Mouse (Mus musculus) heart, adult 10 weeks (tissue): Measurements from ENCODE around the gene Prr14l. TPM values are rescaled to one million over a fixed set of nuclear protein-coding genes. Genes with fewer than 3 reads are reported as not detected.

Source experiments
- polyA plus RNA-seq: library from polyadenylated mRNA; stranded (reverse); fragments of 350-450 nt; fragmentation: Illumina TruSeq; extraction: RNeasy Lipid Tissue Mini Kit (QIAGEN cat#74804); gene quantifications from one replicate; pipeline ENCODE4 v1.2.3, GENCODE M21; 2014; ENCODE audit warnings: low read depth, low replicate concordance

Prr14l gene
- polyA plus RNA-seq: 4.0 TPM

DNA sequence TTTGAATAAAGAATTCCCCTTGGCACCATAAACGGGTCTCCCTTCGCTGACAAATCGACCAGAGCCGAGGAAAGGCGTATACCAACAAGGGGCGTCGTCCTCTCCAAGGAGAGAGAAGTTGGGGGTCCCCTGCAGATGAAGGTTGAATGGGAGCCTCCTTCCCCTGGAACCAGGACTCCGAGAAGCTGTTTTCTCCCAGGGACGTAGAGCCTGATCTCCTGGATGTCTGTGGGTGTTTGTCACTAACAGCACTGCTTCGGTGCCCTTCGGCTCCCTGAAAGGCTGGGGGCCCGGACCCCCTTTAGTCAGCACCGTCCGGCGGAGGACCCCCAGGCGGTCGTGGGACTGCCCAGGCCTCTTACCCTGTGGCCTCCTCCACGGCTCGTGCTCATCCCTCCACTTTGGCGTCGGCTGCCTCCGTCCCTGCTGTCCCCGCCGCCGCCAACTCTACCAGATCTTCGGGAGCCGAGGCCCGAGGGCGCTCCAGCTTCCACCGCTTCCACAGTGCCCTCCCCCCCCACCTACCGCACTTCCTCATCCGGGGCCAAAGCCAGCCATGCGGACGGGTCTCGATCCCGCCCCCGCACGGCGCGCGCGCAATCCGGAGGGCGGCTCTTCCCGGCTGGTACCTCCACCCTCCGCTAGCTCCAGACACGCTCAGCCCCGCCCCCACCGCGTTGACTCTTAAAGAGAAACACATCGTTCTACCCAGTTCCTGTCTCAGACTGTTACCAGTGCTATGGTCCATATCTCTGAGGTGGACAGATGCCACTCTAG lies at the start of gene Prr14l:
TSS of gene Prr14l (minus strand) at position 526 of the 777 bp plus-strand sequence.

DNA sequence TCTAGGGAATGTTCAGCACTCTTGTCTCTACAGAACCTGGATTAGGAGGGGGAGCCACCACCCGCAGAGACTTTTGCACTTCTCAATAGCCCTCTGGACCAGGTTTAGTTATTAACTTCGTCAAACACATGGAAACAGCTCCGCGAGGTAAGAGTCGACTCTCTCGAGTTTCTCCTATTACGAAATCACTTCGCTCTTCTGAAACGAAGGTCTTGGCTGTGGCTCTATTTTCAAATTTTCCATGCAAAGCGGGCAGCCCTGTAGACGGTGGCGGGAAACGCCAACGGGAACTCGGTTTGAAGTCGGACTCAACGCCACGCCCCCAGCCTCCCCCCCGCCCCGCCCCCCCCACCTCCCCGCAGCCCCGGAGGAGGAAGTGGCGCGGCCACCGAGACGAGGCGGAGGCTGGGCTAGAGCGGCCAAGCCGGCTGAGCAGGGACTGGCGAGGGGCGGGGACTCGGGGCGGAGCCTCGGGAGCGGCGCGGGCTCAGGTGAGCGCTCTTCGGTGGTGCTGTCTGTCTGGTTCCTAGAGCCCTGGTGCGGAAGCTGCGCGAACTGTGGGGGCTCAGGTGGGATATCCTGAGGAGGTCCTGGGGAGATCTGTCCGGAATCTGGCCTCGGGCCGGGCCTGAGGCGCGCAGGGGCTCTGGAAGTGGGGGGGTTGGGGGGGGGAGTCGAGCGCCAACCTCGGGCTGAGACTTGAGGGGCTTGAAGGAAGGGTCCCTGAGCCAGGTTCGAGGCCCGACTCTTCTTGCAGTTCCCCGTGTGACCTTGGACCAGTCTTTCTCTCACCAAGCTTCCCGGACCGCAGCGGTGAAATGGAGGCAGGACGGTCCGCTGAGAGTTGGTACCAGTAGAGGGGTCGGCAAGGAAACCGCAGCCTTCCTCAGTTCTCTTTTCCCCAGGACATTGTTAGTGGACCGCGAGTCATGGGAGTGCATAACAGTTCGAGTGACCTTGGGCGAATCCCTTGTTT lies 9.5 kb upstream of the Prr14l start, which contains the start of gene Depdc5:
TSS of gene Depdc5 (plus strand) at position 449 of the 976 bp plus-strand sequence.

DNA sequence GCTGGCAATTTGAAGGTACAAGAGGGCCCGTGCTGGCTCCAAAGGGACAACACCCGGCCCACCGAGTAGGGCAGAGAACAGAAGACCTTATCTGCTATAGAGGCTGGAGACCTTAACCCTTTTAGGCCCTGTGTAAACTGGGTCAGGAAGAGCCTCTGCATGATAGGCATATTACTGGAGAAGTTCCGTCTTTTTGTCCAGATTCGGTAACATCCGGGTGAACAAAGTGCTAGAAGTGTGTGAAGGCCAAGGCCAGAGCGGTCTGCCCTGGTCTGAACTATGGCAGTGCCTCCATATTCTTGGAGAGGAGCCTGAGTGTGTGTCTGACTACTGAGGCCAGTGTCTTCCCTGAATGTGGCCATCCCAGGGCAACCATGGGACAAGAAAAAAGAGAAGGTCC lies 27.0 kb downstream of the Prr14l start, which contains the start of gene Gm20671:
TSS of gene Gm20671 (minus strand) at position 101 of the 400 bp plus-strand sequence.

DNA sequence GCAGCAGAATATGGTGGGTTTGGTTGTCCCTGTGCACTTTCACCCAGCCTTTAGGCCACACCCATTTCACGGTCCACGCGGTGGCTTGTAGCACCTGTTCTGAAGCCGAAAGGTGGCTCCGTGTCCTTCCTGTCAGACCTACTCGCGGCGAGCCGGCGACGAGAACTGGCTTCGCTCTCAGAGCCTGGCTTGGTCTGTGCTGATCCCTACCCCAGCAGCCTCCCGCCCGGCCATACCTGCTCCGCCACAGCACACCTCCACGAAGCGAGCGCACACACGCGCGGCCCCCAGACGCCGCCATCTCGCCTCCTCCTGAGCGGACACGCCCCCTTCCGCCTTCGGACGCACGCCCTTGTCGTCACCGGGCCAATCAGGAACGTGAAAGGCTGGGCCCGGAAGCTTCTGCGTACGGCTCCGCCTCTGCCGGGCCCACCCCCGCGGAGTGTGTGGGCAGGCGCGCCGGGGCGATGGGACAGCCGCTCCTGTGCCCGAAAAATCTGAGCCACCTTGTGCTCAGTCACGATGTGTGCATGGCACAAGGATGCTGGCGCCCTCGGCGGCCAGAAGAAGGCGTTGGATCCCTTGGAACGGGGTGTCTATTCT lies 68.6 kb downstream of the Prr14l start, which contains the start of gene Pisd:
TSS of gene Pisd (minus strand) at position 334 of the 603 bp plus-strand sequence.

Other genes with a start within 250 kb of the Prr14l start
- gene Yes1, start 243.1 kb downstream of the Prr14l start, polyA plus RNA-seq: 11.8 TPM
- gene Pisd, start 68.6 kb downstream of the Prr14l start, polyA plus RNA-seq: 32.9 TPM
- not detected for gene Gm20671, start 27.1 kb downstream of the Prr14l start, polyA plus RNA-seq
- gene Depdc5, start 9.4 kb upstream of the Prr14l start, polyA plus RNA-seq: 9.4 TPM
- 87.9 TPM for gene Ywhah, start 164.6 kb upstream of the Prr14l start, polyA plus RNA-seq
- gene Slc5a1, start 250.0 kb upstream of the Prr14l start, polyA plus RNA-seq: 0.47 TPM